Mouse (Mus musculus) E14TG2a.4 (cell line): ENCODE data around the gene Aif1.
A peak's percentile ranks its signal among the peaks of the same experiment; 100 is the strongest.

ENCODE experiments used
- H3K27me3 ChIP-seq: 2 replicates; pipeline ENCODE4 v1.6.1; 2014; ENCODE audit warnings: low read length, control low read depth; ENCODE audit not compliant: insufficient read depth
- H3K36me3 ChIP-seq: 2 replicates; pipeline ENCODE4 v1.6.1; 2014; ENCODE audit warnings: low read length, control low read depth; ENCODE audit not compliant: insufficient read depth
- H3K4me1 ChIP-seq: replicated peaks from 2 replicates; pipeline ENCODE4 v1.6.1; 2014; ENCODE audit warnings: low read depth, low read length, control low read depth
- H3K4me3 ChIP-seq: replicated peaks from 2 replicates; pipeline ENCODE4 v1.5.1; 2014; ENCODE audit warnings: mild to moderate bottlenecking, low read length
- H3K9me3 ChIP-seq: 2 replicates; pipeline ENCODE4 v1.6.1; 2014; ENCODE audit warnings: low read length, control low read depth
- CTCF ChIP-seq: conservative IDR thresholded peaks from 2 replicates; pipeline ENCODE4 v1.5.1; 2014; ENCODE audit warnings: low read length
- NANOG ChIP-seq: IDR thresholded peaks from 2 replicates; pipeline ENCODE4 v1.6.1; 2014; ENCODE audit warnings: borderline replicate concordance, low read length, mixed read lengths
- POU5F1 ChIP-seq: IDR thresholded peaks from 2 replicates; pipeline ENCODE4 v1.6.1; 2014; ENCODE audit warnings: low read length, borderline replicate concordance

Aif1 gene

GRCm38 (mm10) chr17:35178528-35178927, 2.7 kb upstream of the Aif1 start:
- peaks cover 6% of the 10 kb centered on the region; the same call in 1 of the 2 replicates for H3K4me1 ChIP-seq
- no peak for TF ChIP-seq POU5F1
- TF ChIP-seq CTCF: peak; percentile 78
- TF ChIP-seq NANOG: no peak
- no peaks in the 10 kb centered on the region for H3K9me3 ChIP-seq
- no peaks in the 10 kb centered on the region for H3K36me3 ChIP-seq
- peaks cover 20% of the 10 kb centered on the region for H3K27me3 ChIP-seq
- no peak overlapping the region for H3K4me3 ChIP-seq

- H3K4me3 ChIP-seq: no peak overlapping the region
- peaks cover 47% of the 10 kb centered on the region for H3K27me3 ChIP-seq
- H3K9me3 ChIP-seq: no peaks in the 10 kb centered on the region
- 0 out of 2 replicates have a peak, but pooled peaks cover 2% of the 10 kb centered on the region for H3K4me1 ChIP-seq
- no peaks in the 10 kb centered on the region for H3K36me3 ChIP-seq
- TF ChIP-seq CTCF: no peak
- TF ChIP-seq NANOG: no peak
- no peak for TF ChIP-seq POU5F1
These were observed 486 bp downstream of the Aif1 start for GRCm38 (mm10) chr17:35175382-35175781.

- no peaks in the 10 kb centered on the region for H3K36me3 ChIP-seq
- no peak overlapping the region for H3K4me3 ChIP-seq
- 0 out of 2 replicates have a peak, but pooled peaks cover 2% of the 10 kb centered on the region for H3K4me1 ChIP-seq
- TF ChIP-seq CTCF (no peak), POU5F1 (no peak), NANOG (no peak)
- H3K27me3 ChIP-seq: peaks cover 39% of the 10 kb centered on the region
- no peaks in the 10 kb centered on the region for H3K9me3 ChIP-seq
These were observed 1.5 kb downstream of the Aif1 start for GRCm38 (mm10) chr17:35174201-35174977.

- Histone ChIP-seq H3K4me1 (no peaks in the 10 kb centered on the region), H3K27me3 (peaks cover 39% of the 10 kb centered on the region), H3K36me3 (no peaks in the 10 kb centered on the region), H3K4me3 (no peak overlapping the region), H3K9me3 (no peaks in the 10 kb centered on the region)
- TF ChIP-seq NANOG: no peak
- TF ChIP-seq CTCF: no peak
- TF ChIP-seq POU5F1: no peak
These were observed 2.5 kb downstream of the Aif1 start for GRCm38 (mm10) chr17:35173329-35173728.

GRCm38 (mm10) chr17:35172445-35173234, 3.2 kb downstream of the Aif1 start:
- Histone ChIP-seq H3K4me3 (no peak overlapping the region), H3K27me3 (peaks cover 39% of the 10 kb centered on the region), H3K4me1 (no peaks in the 10 kb centered on the region), H3K9me3 (no peaks in the 10 kb centered on the region), H3K36me3 (peaks cover 4% of the 10 kb centered on the region; the same call in 1 of the 2 replicates)
- TF ChIP-seq CTCF (no peak), NANOG (no peak), POU5F1 (no peak)

GRCm38 (mm10) chr17:35168541-35169207, 7.2 kb downstream of the Aif1 start:
- H3K9me3 ChIP-seq: no peaks in the 10 kb centered on the region
- H3K4me3 ChIP-seq: no peak overlapping the region
- peaks cover 8% of the 10 kb centered on the region; the same call in 1 of the 2 replicates for H3K36me3 ChIP-seq
- peaks cover 31% of the 10 kb centered on the region for H3K27me3 ChIP-seq
- H3K4me1 ChIP-seq: peaks cover 13% of the 10 kb centered on the region
- TF ChIP-seq CTCF (peak; percentile 71), POU5F1 (no peak)

- TF ChIP-seq POU5F1: no peak
- TF ChIP-seq NANOG: no peak
- TF ChIP-seq CTCF: no peak
- Histone ChIP-seq H3K4me3 (no peak overlapping the region), H3K36me3 (peaks cover 17% of the 10 kb centered on the region), H3K27me3 (peaks cover 23% of the 10 kb centered on the region), H3K9me3 (no peaks in the 10 kb centered on the region), H3K4me1 (peaks cover 21% of the 10 kb centered on the region)
These were observed 8.1 kb downstream of the Aif1 start for GRCm38 (mm10) chr17:35167794-35168193.

GRCm38 (mm10) chr17:35166352-35167035, 9.4 kb downstream of the Aif1 start:
- Histone ChIP-seq H3K9me3 (no peaks in the 10 kb centered on the region), H3K27me3 (peaks cover 11% of the 10 kb centered on the region; the same call in 1 of the 2 replicates), H3K4me3 (peak overlapping the region; percentile 83; the same call in 1 of the 2 replicates), H3K36me3 (peaks cover 30% of the 10 kb centered on the region), H3K4me1 (peaks cover 34% of the 10 kb centered on the region)
- no peak for TF ChIP-seq POU5F1
- no peak for TF ChIP-seq NANOG
- peak; percentile 62 for TF ChIP-seq CTCF
